Mouse (Mus musculus): ENCODE measurements around the gene Rhcg. TPM values are rescaled to one million over a fixed set of nuclear protein-coding genes. Genes with fewer than 3 reads are reported as not detected.

The Rhcg gene
- total and polyA plus RNA-seq, 2 experiments = not detected

GRCm38 (mm10) chr7:79654586-79654985 lies 37.1 kb upstream of the Rhcg start:
- no peaks in the 10 kb centered on the region for H3K27me3 ChIP-seq (ENCODE audit: control insufficient read depth, insufficient read depth, low read length)
- H3K4me3 ChIP-seq (ENCODE audit: insufficient read depth, low read depth, low read length) = no peak overlapping the region
- peaks cover 2% of the 10 kb centered on the region; the same call in 1 of the 2 replicates for H3K4me1 ChIP-seq (ENCODE audit: control insufficient read depth, insufficient read depth, low read length)
- TF ChIP-seq POLR2A (IDR thresholded peaks at IDR 0.05; ENCODE audit: extremely low read depth, insufficient read depth, low read length) = no peak
- TF ChIP-seq CTCF (IDR thresholded peaks at IDR 0.05; ENCODE audit: low read depth, low read length) = no peak
- H3K36me3 ChIP-seq (ENCODE audit: control insufficient read depth, insufficient read depth, low read length) = no peaks in the 10 kb centered on the region
- H3K79me2 ChIP-seq (ENCODE audit: control insufficient read depth, insufficient read depth, low read length) = no peaks in the 10 kb centered on the region
- no peak overlapping the region for H3K27ac ChIP-seq (replicated peaks; ENCODE audit: insufficient read depth, low read depth, low read length)
- WGBS = 64% methylated on average over 1 of the region's 1 CpGs
- DNase-seq (ENCODE audit: extremely low read depth, low read depth, low spot score) = no peak
- H3K9ac ChIP-seq (ENCODE audit: low read depth, low read length) = no peak overlapping the region

GRCm38 (mm10) chr7:79654185-79654584 lies 36.7 kb upstream of the Rhcg start:
- H3K27ac ChIP-seq (replicated peaks; ENCODE audit: insufficient read depth, low read depth, low read length) = no peak overlapping the region
- H3K9ac ChIP-seq (ENCODE audit: low read depth, low read length) = no peak overlapping the region
- WGBS = 85% methylated on average over 1 of the region's 1 CpGs

GRCm38 (mm10) chr7:79649005-79649404 lies 31.5 kb upstream of the Rhcg start:
- H3K4me3 ChIP-seq (ENCODE audit: insufficient read depth, low read depth, low read length) = no peak overlapping the region
- no peaks in the 10 kb centered on the region for H3K79me2 ChIP-seq (ENCODE audit: control insufficient read depth, insufficient read depth, low read length)
- DNase-seq (ENCODE audit: extremely low read depth, low read depth, low spot score) = peak; percentile 7
- H3K36me3 ChIP-seq (ENCODE audit: control insufficient read depth, insufficient read depth, low read length) = no peaks in the 10 kb centered on the region
- 4% methylated on average over 3 of the region's 3 CpGs for WGBS
- no peak overlapping the region for H3K27ac ChIP-seq (replicated peaks; ENCODE audit: insufficient read depth, low read depth, low read length)
- no peaks in the 10 kb centered on the region for H3K4me1 ChIP-seq (ENCODE audit: control insufficient read depth, insufficient read depth, low read length)
- H3K27me3 ChIP-seq (ENCODE audit: control insufficient read depth, insufficient read depth, low read length) = no peaks in the 10 kb centered on the region
- no peak overlapping the region for H3K9ac ChIP-seq (ENCODE audit: low read depth, low read length)
- TF ChIP-seq POLR2A (IDR thresholded peaks at IDR 0.05; ENCODE audit: extremely low read depth, insufficient read depth, low read length) (no peak), CTCF (IDR thresholded peaks at IDR 0.05; ENCODE audit: low read depth, low read length) (peak; percentile 63; the same call in 1 of the 2 replicates)

More at GRCm38 (mm10) chr7:79654185-79654584, 36.7 kb upstream of the Rhcg start:
- Histone ChIP-seq H3K36me3 (ENCODE audit: control insufficient read depth, insufficient read depth, low read length) (no peaks in the 10 kb centered on the region), H3K4me1 (ENCODE audit: control insufficient read depth, insufficient read depth, low read length) (no peaks in the 10 kb centered on the region), H3K79me2 (ENCODE audit: control insufficient read depth, insufficient read depth, low read length) (no peaks in the 10 kb centered on the region), H3K27me3 (ENCODE audit: control insufficient read depth, insufficient read depth, low read length) (no peaks in the 10 kb centered on the region), H3K4me3 (ENCODE audit: insufficient read depth, low read depth, low read length) (no peak overlapping the region)
- no peak for DNase-seq (ENCODE audit: extremely low read depth, low read depth, low spot score)
- TF ChIP-seq CTCF (IDR thresholded peaks at IDR 0.05; ENCODE audit: low read depth, low read length) (no peak), POLR2A (IDR thresholded peaks at IDR 0.05; ENCODE audit: extremely low read depth, insufficient read depth, low read length) (no peak)

DNA sequence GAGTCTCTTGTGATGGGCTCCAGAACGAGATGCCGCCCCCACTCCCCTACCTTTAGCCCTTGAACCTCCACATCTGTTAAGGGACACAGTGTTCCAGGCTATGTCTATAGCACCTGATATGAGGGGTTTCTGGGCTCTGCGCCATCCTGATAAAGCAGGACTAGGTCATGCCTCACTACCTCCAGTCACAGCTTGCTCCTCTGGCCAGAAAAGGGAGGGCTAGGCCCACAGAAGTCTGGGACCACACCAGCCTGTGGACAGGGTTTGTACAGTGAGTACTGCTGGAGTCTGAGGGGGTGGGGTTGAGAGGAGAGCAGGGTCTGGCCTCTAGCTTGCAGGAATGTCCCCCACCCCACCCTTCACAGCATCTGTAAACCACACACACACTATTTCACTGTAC lies 29.8 kb upstream of the Rhcg start:
- TF ChIP-seq CTCF (IDR thresholded peaks at IDR 0.05; ENCODE audit: low read depth, low read length) = no peak
- no peak for TF ChIP-seq POLR2A (IDR thresholded peaks at IDR 0.05; ENCODE audit: extremely low read depth, insufficient read depth, low read length)
- 87% methylated on average over 3 of the region's 3 CpGs for WGBS
- Histone ChIP-seq H3K27me3 (ENCODE audit: control insufficient read depth, insufficient read depth, low read length) (no peaks in the 10 kb centered on the region), H3K9ac (ENCODE audit: low read depth, low read length) (no peak overlapping the region), H3K4me1 (ENCODE audit: control insufficient read depth, insufficient read depth, low read length) (no peaks in the 10 kb centered on the region), H3K79me2 (ENCODE audit: control insufficient read depth, insufficient read depth, low read length) (no peaks in the 10 kb centered on the region), H3K36me3 (ENCODE audit: control insufficient read depth, insufficient read depth, low read length) (no peaks in the 10 kb centered on the region), H3K27ac (replicated peaks; ENCODE audit: insufficient read depth, low read depth, low read length) (no peak overlapping the region), H3K4me3 (ENCODE audit: insufficient read depth, low read depth, low read length) (no peak overlapping the region)
- DNase-seq (ENCODE audit: extremely low read depth, low read depth, low spot score) = no peak

DNA sequence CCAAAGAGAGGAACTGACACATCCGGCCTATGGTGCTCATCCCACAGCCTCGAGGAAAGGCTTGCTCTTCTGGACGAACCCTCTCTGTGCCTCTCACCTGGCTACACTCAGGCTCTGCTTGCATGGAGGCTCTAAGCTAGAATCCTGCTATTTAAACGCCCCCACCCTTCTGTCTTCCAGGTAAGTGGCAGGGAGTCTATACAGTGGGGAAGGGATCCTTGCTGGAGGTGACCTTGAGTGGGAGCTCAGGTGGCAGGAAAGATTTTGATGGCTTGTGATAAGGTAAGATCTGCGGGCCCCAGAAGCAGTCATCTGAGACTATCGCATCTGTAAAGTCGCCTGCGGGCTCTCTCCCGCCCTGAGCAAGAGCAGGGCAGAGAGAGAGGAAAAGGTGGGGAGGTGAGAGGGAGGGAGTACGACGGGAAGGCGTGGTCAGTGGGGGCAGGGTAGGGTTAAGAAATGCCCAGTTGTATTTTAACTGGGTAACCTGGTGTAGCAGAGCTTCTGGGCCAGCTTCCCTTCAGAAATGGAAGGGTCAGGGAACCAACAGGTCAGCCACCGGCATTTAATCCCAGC lies 14.4 kb upstream of the Rhcg start:
- H3K27ac ChIP-seq (replicated peaks; ENCODE audit: insufficient read depth, low read depth, low read length) = no peak overlapping the region
- H3K27me3 ChIP-seq (ENCODE audit: control insufficient read depth, insufficient read depth, low read length) = no peaks in the 10 kb centered on the region
- no peak for TF ChIP-seq POLR2A (IDR thresholded peaks at IDR 0.05; ENCODE audit: extremely low read depth, insufficient read depth, low read length)
- no peak for TF ChIP-seq CTCF (IDR thresholded peaks at IDR 0.05; ENCODE audit: low read depth, low read length)
- H3K79me2 ChIP-seq (ENCODE audit: control insufficient read depth, insufficient read depth, low read length) = no peaks in the 10 kb centered on the region
- no peak overlapping the region for H3K9ac ChIP-seq (ENCODE audit: low read depth, low read length)
- 45% methylated on average over 13 of the region's 13 CpGs for WGBS
- no peak for DNase-seq (ENCODE audit: extremely low read depth, low read depth, low spot score)
- H3K36me3 ChIP-seq (ENCODE audit: control insufficient read depth, insufficient read depth, low read length) = no peaks in the 10 kb centered on the region
- H3K4me3 ChIP-seq (ENCODE audit: insufficient read depth, low read depth, low read length) = no peak overlapping the region
- no peaks in the 10 kb centered on the region for H3K4me1 ChIP-seq (ENCODE audit: control insufficient read depth, insufficient read depth, low read length)

DNA sequence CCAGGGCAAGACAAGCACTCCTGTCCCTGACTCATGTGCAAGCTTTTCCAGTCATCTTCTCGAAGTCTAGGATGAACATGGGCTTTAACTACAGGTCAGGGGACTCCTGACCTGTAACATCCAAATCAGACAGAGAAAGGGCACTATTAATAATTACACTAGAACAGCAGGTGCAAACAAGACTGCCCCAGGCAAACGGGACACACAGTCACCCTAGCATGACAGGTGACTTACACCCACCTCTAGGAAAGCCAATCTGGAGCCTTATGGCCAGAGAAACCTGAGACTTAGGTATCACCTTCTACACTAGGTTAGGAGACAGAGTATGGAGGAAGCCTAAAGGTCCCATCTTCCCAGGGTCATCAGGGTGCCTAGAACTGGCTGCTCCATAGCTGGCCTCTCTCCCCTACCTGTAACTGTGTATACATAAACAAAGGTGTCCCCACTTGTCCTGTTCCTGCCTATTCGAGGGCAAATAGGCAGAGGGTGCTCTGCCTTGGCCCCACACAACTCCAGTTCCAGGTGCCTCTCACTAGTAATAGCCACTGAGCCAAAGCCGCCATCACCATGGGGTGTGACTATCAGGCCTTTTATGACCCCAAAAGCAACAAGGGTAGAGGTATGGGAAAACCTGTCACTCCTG lies 10.9 kb upstream of the Rhcg start:
- Histone ChIP-seq H3K79me2 (ENCODE audit: control insufficient read depth, insufficient read depth, low read length) (no peaks in the 10 kb centered on the region), H3K4me3 (ENCODE audit: insufficient read depth, low read depth, low read length) (no peak overlapping the region), H3K27me3 (ENCODE audit: control insufficient read depth, insufficient read depth, low read length) (no peaks in the 10 kb centered on the region), H3K9ac (ENCODE audit: low read depth, low read length) (no peak overlapping the region), H3K27ac (replicated peaks; ENCODE audit: insufficient read depth, low read depth, low read length) (no peak overlapping the region), H3K36me3 (ENCODE audit: control insufficient read depth, insufficient read depth, low read length) (no peaks in the 10 kb centered on the region), H3K4me1 (ENCODE audit: control insufficient read depth, insufficient read depth, low read length) (no peaks in the 10 kb centered on the region)
- WGBS = 38% methylated on average over 4 of the region's 4 CpGs
- DNase-seq (ENCODE audit: extremely low read depth, low read depth, low spot score) = no peak
- no peak for TF ChIP-seq CTCF (IDR thresholded peaks at IDR 0.05; ENCODE audit: low read depth, low read length)
- no peak for TF ChIP-seq POLR2A (IDR thresholded peaks at IDR 0.05; ENCODE audit: extremely low read depth, insufficient read depth, low read length)
